8 mouse cellular contexts compared by ENCODE assay signal in the genomic region with DNA sequence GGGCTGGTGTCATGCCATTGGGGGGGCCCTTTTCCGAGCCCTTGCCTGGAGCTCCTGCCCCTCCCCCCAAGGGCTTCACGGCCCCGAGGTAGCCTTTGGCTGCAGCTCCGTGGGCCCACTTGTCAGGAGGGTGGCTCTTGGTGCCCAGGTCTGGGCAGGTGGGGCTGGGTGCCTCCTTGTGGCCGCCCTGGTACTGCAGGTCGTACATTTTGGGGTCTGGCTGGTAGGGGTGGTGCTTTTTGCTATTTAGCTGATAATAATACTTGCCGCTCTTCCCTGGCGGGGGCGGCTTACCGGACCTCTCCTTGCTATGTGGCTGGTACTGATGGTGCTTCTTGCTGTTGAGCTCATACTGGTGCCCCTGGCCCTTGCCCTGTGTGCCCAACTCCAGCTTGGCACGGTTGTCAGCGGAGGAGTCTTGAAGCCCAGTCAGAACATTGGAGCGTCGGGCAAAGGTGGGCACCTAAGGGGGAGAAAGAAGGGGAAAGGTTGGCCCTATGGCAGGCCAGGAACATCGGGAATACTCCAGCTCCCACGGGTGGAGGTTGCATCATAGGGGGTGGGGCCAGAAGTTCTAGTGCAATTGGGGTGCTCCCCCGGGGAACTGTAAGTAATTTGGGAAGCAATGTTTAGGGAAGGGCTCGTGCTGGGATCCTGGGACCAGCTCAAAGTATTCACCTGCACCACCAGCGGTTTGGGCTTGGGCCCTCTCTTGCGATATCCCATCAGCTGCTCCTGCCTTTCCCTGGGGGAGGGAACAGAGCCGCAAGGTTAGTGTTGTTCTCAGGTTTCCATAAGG. TPM values are rescaled to one million over a fixed set of nuclear protein-coding genes. Genes with fewer than 3 reads are reported as not detected.
DNase-seq lines count a peak whose midpoint lies in the region; ATAC-seq and TF ChIP-seq lines count a peak whose summit lies in the region.

No protein-coding gene starts in this region.

- no peak for TF ChIP-seq EP300 in liver, postnatal 0 days (IDR thresholded peaks at IDR 0.05; ENCODE audit: low read depth)

- no peaks in the 10 kb centered on the region for H3K9me3 ChIP-seq in hindbrain, embryonic 10.5 days
- no peaks in the 10 kb centered on the region for H3K9me3 ChIP-seq in hindbrain, embryonic 16.5 days (ENCODE audit: control insufficient read depth, low read length)
- H3K9me3 ChIP-seq in E14TG2a.4 (ENCODE audit: low read length) = peaks cover 7% of the 10 kb centered on the region; the same call in 1 of the 2 replicates
- no peaks in the 10 kb centered on the region for H3K9me3 ChIP-seq in liver, postnatal 0 days (ENCODE audit: low read length)

- H3K4me1 ChIP-seq in hindbrain, embryonic 10.5 days (replicated peaks) = peaks cover 88% of the 10 kb centered on the region
- H3K4me1 ChIP-seq in hindbrain, embryonic 16.5 days (ENCODE audit: control insufficient read depth, insufficient read depth, low read depth, low read length) = peaks cover 68% of the 10 kb centered on the region
- peaks cover 72% of the 10 kb centered on the region for H3K4me1 ChIP-seq in E14TG2a.4 (replicated peaks; ENCODE audit: low read depth, low read length)
- H3K4me1 ChIP-seq in liver, postnatal 0 days (ENCODE audit: insufficient read depth) = peaks cover 54% of the 10 kb centered on the region
- peaks cover 66% of the 10 kb centered on the region for H3K4me1 ChIP-seq in olfactory bulb, adult 2 months (ENCODE audit: control insufficient read depth, insufficient read depth, low read length)

- no peak for TF ChIP-seq POLR2A in olfactory bulb, adult 2 months (IDR thresholded peaks at IDR 0.05; ENCODE audit: insufficient read depth, low read depth, low read length)

- no peak for ATAC-seq in hindbrain, embryonic 16.5 days
- no peak for ATAC-seq in liver, postnatal 0 days
- no peak for ATAC-seq in monocyte, adult 5-6 weeks (replicated peaks; ENCODE audit: insufficient number of reproducible peaks, low FRiP score, low TSS enrichment, poor library complexity, severe bottlenecking)

- no peak overlapping the region for H3K9ac ChIP-seq in hindbrain, embryonic 16.5 days (ENCODE audit: low read depth, low read length)
- no peak overlapping the region for H3K9ac ChIP-seq in liver, postnatal 0 days (replicated peaks)

- H3K4me3 ChIP-seq in hindbrain, embryonic 10.5 days = peak overlapping the region; percentile 29; the same call in 1 of the 2 replicates
- no peak overlapping the region for H3K4me3 ChIP-seq in hindbrain, embryonic 16.5 days (ENCODE audit: low read length)
- H3K4me3 ChIP-seq in E14TG2a.4 (replicated peaks; ENCODE audit: low read length) = peak overlapping the region; percentile 56
- no peak overlapping the region for H3K4me3 ChIP-seq in liver, postnatal 0 days (ENCODE audit: low read depth, low read length)
- no peak overlapping the region for H3K4me3 ChIP-seq in olfactory bulb, adult 2 months (ENCODE audit: insufficient read depth, low read depth, low read length)

- no peak overlapping the region for H3K27ac ChIP-seq in hindbrain, embryonic 10.5 days
- no peak overlapping the region for H3K27ac ChIP-seq in hindbrain, embryonic 16.5 days (ENCODE audit: low read depth, low read length)
- H3K27ac ChIP-seq in liver, postnatal 0 days (ENCODE audit: low read depth) = no peak overlapping the region
- H3K27ac ChIP-seq in olfactory bulb, adult 2 months (ENCODE audit: insufficient read depth, low read depth, low read length) = no peak overlapping the region

- peak; percentile 64 for TF ChIP-seq CTCF in E14TG2a.4 (conservative IDR thresholded peaks at IDR 0.05; ENCODE audit: low read length)
- peak; percentile 75 for TF ChIP-seq CTCF in liver, postnatal 0 days (IDR thresholded peaks at IDR 0.05; ENCODE audit: low read depth)
- TF ChIP-seq CTCF in olfactory bulb, adult 2 months (IDR thresholded peaks at IDR 0.05; ENCODE audit: insufficient read depth, low read depth, low read length) = peak; percentile 66; the same call in 1 of the 2 replicates

- H3K36me3 ChIP-seq in hindbrain, embryonic 10.5 days = peaks cover 17% of the 10 kb centered on the region
- H3K36me3 ChIP-seq in hindbrain, embryonic 16.5 days (ENCODE audit: control insufficient read depth, insufficient read depth, low read length) = peaks cover 16% of the 10 kb centered on the region
- H3K36me3 ChIP-seq in E14TG2a.4 (ENCODE audit: insufficient read depth, low read length) = no peaks in the 10 kb centered on the region
- peaks cover 24% of the 10 kb centered on the region for H3K36me3 ChIP-seq in liver, postnatal 0 days (replicated peaks; ENCODE audit: insufficient read depth, low read length)

- peaks cover 83% of the 10 kb centered on the region for H3K27me3 ChIP-seq in hindbrain, embryonic 10.5 days (ENCODE audit: insufficient read depth, poor library complexity, severe bottlenecking)
- H3K27me3 ChIP-seq in hindbrain, embryonic 16.5 days (replicated peaks; ENCODE audit: control insufficient read depth, insufficient read depth, low read length) = peaks cover 10% of the 10 kb centered on the region
- H3K27me3 ChIP-seq in E14TG2a.4 (ENCODE audit: insufficient read depth, low read length) = peaks cover 90% of the 10 kb centered on the region
- peaks cover 5% of the 10 kb centered on the region for H3K27me3 ChIP-seq in liver, postnatal 0 days (ENCODE audit: insufficient read depth, low read length)

- peak; percentile 72 for DNase-seq in hindbrain, embryonic 10.5 days (ENCODE audit: low spot score)
- peak; percentile 79 to 83 for DNase-seq in cerebellum, postnatal 10 days
- DNase-seq in heart, postnatal 4 days = peak; percentile 69
- DNase-seq in liver, postnatal 0 days = peak; percentile 62

- WGBS in hindbrain, embryonic 10.5 days = 6% methylated on average over 21 of the region's 21 CpGs
- WGBS in hindbrain, embryonic 16.5 days = 24% methylated on average over 21 of the region's 21 CpGs
- WGBS in liver, postnatal 0 days (ENCODE audit: insufficient replicate concordance) = 59% methylated on average over 18 of the region's 21 CpGs
- 42% methylated on average over 21 of the region's 21 CpGs for WGBS in olfactory bulb, adult 2 months

- H3K4me2 ChIP-seq in hindbrain, embryonic 16.5 days (ENCODE audit: low read length) = no peak overlapping the region; the same call in 1 of the 2 replicates
- H3K4me2 ChIP-seq in liver, postnatal 0 days (ENCODE audit: low read depth, low read length) = peak overlapping the region; percentile 9; the same call in 1 of the 2 replicates

RNA-seq across cellular contexts. Expression of a gene that starts 4.0 kb away (rescaled TPM):
- 4.4 and 8.2 TPM in 2 replicates for polyA plus RNA-seq in hindbrain, embryonic 10.5 days (2016; fragmentation: Nextera tagmentation; extraction: Ambion mirVana)
- polyA plus RNA-seq in hindbrain, embryonic 16.5 days (2015; fragmentation: Nextera tagmentation; extraction: Ambion mirVana) = 23.4 and 24.8 TPM in 2 replicates
- total RNA-seq in heart, postnatal 4 days (2021) = 10 to 100 TPM; 30.5 to 34.9 TPM
- 2.8 and 4.7 TPM in 2 replicates for polyA plus RNA-seq in liver, postnatal 0 days (2015; fragmentation: Nextera tagmentation; extraction: Ambion mirVana)
- polyA plus RNA-seq in olfactory bulb, adult 2 months (2012; ENCODE audit: insufficient read depth, insufficient read length, low replicate concordance, missing spikeins) = not detected in 2 replicates
- 35.2 to 45.8 TPM (median 42.2 TPM) in 3 replicates for total RNA-seq in monocyte, adult 5-6 weeks (2017)

RNA-seq across cellular contexts. Expression of a gene that starts 41.3 kb away (rescaled TPM):
- polyA plus RNA-seq in hindbrain, embryonic 10.5 days (2016; fragmentation: Nextera tagmentation; extraction: Ambion mirVana) = 11.2 and 13.0 TPM in 2 replicates
- polyA plus RNA-seq in hindbrain, embryonic 16.5 days (2015; fragmentation: Nextera tagmentation; extraction: Ambion mirVana) = 8.5 and 9.5 TPM in 2 replicates
- 1 to 10 TPM; 5.6 to 5.7 TPM for total RNA-seq in heart, postnatal 4 days (2021)
- 3.1 and 3.9 TPM in 2 replicates for polyA plus RNA-seq in liver, postnatal 0 days (2015; fragmentation: Nextera tagmentation; extraction: Ambion mirVana)
- not detected in 2 replicates for polyA plus RNA-seq in olfactory bulb, adult 2 months (2012; ENCODE audit: insufficient read depth, insufficient read length, low replicate concordance, missing spikeins)
- total RNA-seq in monocyte, adult 5-6 weeks (2017) = 2.7 to 7.3 TPM (median 4.7 TPM) in 3 replicates

RNA-seq across cellular contexts. Expression of a gene that starts 59.3 kb away (rescaled TPM):
- polyA plus RNA-seq in hindbrain, embryonic 10.5 days (2016; fragmentation: Nextera tagmentation; extraction: Ambion mirVana) = 86.6 and 112 TPM in 2 replicates
- 10.7 and 14.0 TPM in 2 replicates for polyA plus RNA-seq in hindbrain, embryonic 16.5 days (2015; fragmentation: Nextera tagmentation; extraction: Ambion mirVana)
- total RNA-seq in heart, postnatal 4 days (2021) = 1 to 10 TPM; 7.6 to 7.8 TPM
- 1.9 and 2.0 TPM in 2 replicates for polyA plus RNA-seq in liver, postnatal 0 days (2015; fragmentation: Nextera tagmentation; extraction: Ambion mirVana)
- polyA plus RNA-seq in olfactory bulb, adult 2 months (2012; ENCODE audit: insufficient read depth, insufficient read length, low replicate concordance, missing spikeins) = not detected in 2 replicates
- total RNA-seq in monocyte, adult 5-6 weeks (2017) = 0.75 to 2.7 TPM (median 2.2 TPM) in 3 replicates

Comparison
In these comparisons a context has a peak if more than half of its experiments do, and no peak if none do; other contexts are left out.
1. H3K4me3 ChIP-seq: peak in hindbrain, embryonic 10.5 days (single experiment) and E14TG2a.4 (single experiment); none in hindbrain, embryonic 16.5 days (single experiment), liver, postnatal 0 days (single experiment) and olfactory bulb, adult 2 months (single experiment).
2. Peak in every context shown above with its lines, with median percentiles within 50 percentile points of each other: DNase-seq and CTCF ChIP-seq.